Mouse (Mus musculus) MEL (cell line): ENCODE results near the gene Stra6.

Experiments used
- E2F4 ChIP-seq: IDR thresholded peaks from 2 replicates; pipeline ENCODE4 v1.6.1; 2011; ENCODE audit warnings: low read depth, low read length, improper control_type of control experiment, borderline replicate concordance
- EP300 ChIP-seq, 2 experiments: IDR thresholded peaks; 2 replicates each; pipeline ENCODE4 v1.6.1; 2011; ENCODE audit warnings: improper control_type of control experiment in 2 of 2, low read length in 2 of 2, low read depth in 1 of 2, mild to moderate bottlenecking in 1 of 2
- ETS1 ChIP-seq: IDR thresholded peaks from 2 replicates; pipeline ENCODE4 v1.6.1; 2012; ENCODE audit warnings: low read depth, mild to moderate bottlenecking, inconsistent platforms, low read length, improper control_type of control experiment, moderate library complexity
- MXI1 ChIP-seq: IDR thresholded peaks from 2 replicates; pipeline ENCODE4 v1.6.1; 2011; ENCODE audit warnings: mild to moderate bottlenecking, low read depth, low read length, improper control_type of control experiment
- POLR2A ChIP-seq, 2 experiments: IDR thresholded peaks; 2 replicates each; pipeline ENCODE4 v1.6.1; 2011 to 2012; ENCODE audit warnings: low read length in 2 of 2, mild to moderate bottlenecking in 2 of 2, control low read depth in 1 of 2, improper control_type of control experiment in 1 of 2, low read depth in 1 of 2, moderate library complexity in 1 of 2; ENCODE audit not compliant: control insufficient read depth in 1 of 2, insufficient read depth in 1 of 2, poor library complexity in 1 of 2
- TAL1 ChIP-seq: IDR thresholded peaks from 2 replicates; pipeline ENCODE4 v1.6.1; 2012; ENCODE audit warnings: mild to moderate bottlenecking, inconsistent platforms, low read length, moderate library complexity, mixed read lengths
- TBP ChIP-seq: IDR thresholded peaks from 2 replicates; pipeline ENCODE4 v1.8.0; 2011; ENCODE audit warnings: low read depth, low read length, improper control_type of control experiment

GRCm38 (mm10) chr9:58195671-58196070 is 132.1 kb downstream of the Stra6 start:
- TF ChIP-seq POLR2A (IDR thresholded peaks at IDR 0.05; ENCODE audit: control insufficient read depth in 1 of 2, insufficient read depth in 1 of 2, low read depth in 1 of 2, low read length in 2 of 2, poor library complexity in 1 of 2) = no peak
- no peak for TF ChIP-seq E2F4
- no peak for TF ChIP-seq MXI1
- no peak for TF ChIP-seq ETS1
- no peak for TF ChIP-seq TBP
- TF ChIP-seq TAL1 = no peak
- no peak for TF ChIP-seq EP300 (IDR thresholded peaks at IDR 0.05; ENCODE audit: low read depth in 1 of 2, low read length in 2 of 2)
